ENCODE assay signal across 10 mouse cellular contexts in genomic region chr14:64590611-64591010, GRCm38 (mm10).
DNase-seq lines count a peak whose midpoint lies in the region; ATAC-seq lines count a peak whose summit lies in the region.
"Had no signal": no experiment of that assay in that cellular context is flagged by ENCODE, and none has a peak within 500 bp of the region (broad histone marks: within the 10 kb centered on the region; RNA-seq: fewer than 3 reads in every experiment).

No protein-coding gene starts in this region.

- no peak overlapping the region for H3K27ac ChIP-seq in limb, embryonic 13.5 days

- no peak for ATAC-seq in limb, embryonic 13.5 days (ENCODE audit: low FRiP score, low read depth)

- peaks cover 95% of the 10 kb centered on the region for H3K27me3 ChIP-seq in limb, embryonic 13.5 days

- peak overlapping the region; percentile 60 for H3K4me2 ChIP-seq in limb, embryonic 13.5 days (replicated peaks)

- H3K9ac ChIP-seq in limb, embryonic 13.5 days, result no peak overlapping the region

- H3K9me3 ChIP-seq in limb, embryonic 13.5 days, result no peaks in the 10 kb centered on the region

- no peaks in the 10 kb centered on the region for H3K36me3 ChIP-seq in limb, embryonic 13.5 days

- WGBS in limb, embryonic 13.5 days, result 0% methylated on average over 15 of the region's 15 CpGs

- peaks cover 33% of the 10 kb centered on the region for H3K4me1 ChIP-seq in limb, embryonic 13.5 days

- peak overlapping the region; percentile 34 for H3K4me3 ChIP-seq in limb, embryonic 13.5 days

- DNase-seq in cerebellum, adult 11 months, result peak; percentile 53
- DNase-seq in cerebellum, postnatal 4 days (ENCODE audit: low spot score in 2 of 2), result no peak
- DNase-seq in right cerebral cortex, postnatal 10 days (ENCODE audit: low spot score in 2 of 2), result peak; percentile 50 to 61
- no peak for DNase-seq in right cerebral cortex, postnatal 14 days
- no peak for DNase-seq in spleen, adult 12 weeks (ENCODE audit: low spot score)
- no peak for DNase-seq in urinary bladder, postnatal 25 days (ENCODE audit: low spot score)
- DNase-seq in liver, result no peak
- DNase-seq: kidney, adult 2 months; thymus, adult 2 months had no signal

Comparison
In these comparisons a context has a peak if more than half of its experiments do, and no peak if none do; other contexts are left out.
1. DNase-seq: peak in cerebellum, adult 11 months (single experiment) and right cerebral cortex, postnatal 10 days (2 of 2); none in cerebellum, postnatal 4 days (0 of 2), right cerebral cortex, postnatal 14 days (single experiment), spleen, adult 12 weeks (single experiment), urinary bladder, postnatal 25 days (single experiment) and liver (single experiment).